Mouse (Mus musculus) hindbrain, embryonic 16.5 days (tissue): ENCODE data around the gene Ptger2. TPM values are rescaled to one million over a fixed set of nuclear protein-coding genes. Genes with fewer than 3 reads are reported as not detected.

Experiments
- ATAC-seq: fragments of 200-750 bp; cut with Nextera tagmentation; 2 replicates; pipeline ENCODE4 v1.8.0; 2017; ENCODE audit warnings: moderate TSS enrichment, moderate library complexity
- H3K27ac ChIP-seq: fragments of 300-500 bp; sonication (generic); 2 replicates; pipeline ENCODE4 v1.5.1; 2014; ENCODE audit warnings: low read depth, mild to moderate bottlenecking, control low read depth, low read length, moderate library complexity
- H3K27me3 ChIP-seq: fragments of 300-500 bp; sonication (generic); replicated peaks from 2 replicates; pipeline ENCODE4 v1.6.1; 2014; ENCODE audit warnings: low read length; ENCODE audit not compliant: control insufficient read depth, insufficient read depth
- H3K36me3 ChIP-seq: fragments of 300-500 bp; sonication (generic); 2 replicates; pipeline ENCODE4 v1.6.1; 2014; ENCODE audit warnings: mild to moderate bottlenecking, low read length, moderate library complexity, mixed read lengths; ENCODE audit not compliant: control insufficient read depth, insufficient read depth
- H3K4me1 ChIP-seq: fragments of 300-500 bp; sonication (generic); 2 replicates; pipeline ENCODE4 v1.6.1; 2014; ENCODE audit warnings: low read depth, low read length; ENCODE audit not compliant: control insufficient read depth, insufficient read depth
- H3K4me2 ChIP-seq: fragments of 300-500 bp; sonication (generic); 2 replicates; pipeline ENCODE4 v1.6.1; 2014; ENCODE audit warnings: mild to moderate bottlenecking, low read length, control low read depth, moderate library complexity
- H3K4me3 ChIP-seq: fragments of 300-500 bp; sonication (generic); 2 replicates; pipeline ENCODE4 v1.5.1; 2014; ENCODE audit warnings: mild to moderate bottlenecking, low read length, control low read depth, moderate library complexity
- H3K9ac ChIP-seq: fragments of 300-500 bp; sonication (generic); 2 replicates; pipeline ENCODE4 v1.6.1; 2014; ENCODE audit warnings: low read depth, mild to moderate bottlenecking, control low read depth, low read length, moderate library complexity
- H3K9me3 ChIP-seq: fragments of 300-500 bp; sonication (generic); 2 replicates; pipeline ENCODE4 v1.6.1; 2014; ENCODE audit warnings: mild to moderate bottlenecking, low read length, moderate library complexity; ENCODE audit not compliant: control insufficient read depth
- WGBS: fragments of 180-500 bp; shearing (Covaris S2); extraction: QIAGEN DNeasy Blood & Tissue Kit; methylation state at CpG from one replicate; pipeline ENCODE4 v1.1.7; 2014; 5-methylcytosine and 5-hydroxymethylcytosine counted together
- polyA plus RNA-seq: library from polyadenylated mRNA; unstranded; fragments of >200 nt; fragmentation: Nextera tagmentation; extraction: Ambion mirVana; gene quantifications from 2 replicates; pipeline ENCODE4 v1.2.1, GENCODE M21; 2015

Ptger2 gene
- polyA plus RNA-seq, 1 experiment from 2014 or later = 1.4 TPM

DNA sequence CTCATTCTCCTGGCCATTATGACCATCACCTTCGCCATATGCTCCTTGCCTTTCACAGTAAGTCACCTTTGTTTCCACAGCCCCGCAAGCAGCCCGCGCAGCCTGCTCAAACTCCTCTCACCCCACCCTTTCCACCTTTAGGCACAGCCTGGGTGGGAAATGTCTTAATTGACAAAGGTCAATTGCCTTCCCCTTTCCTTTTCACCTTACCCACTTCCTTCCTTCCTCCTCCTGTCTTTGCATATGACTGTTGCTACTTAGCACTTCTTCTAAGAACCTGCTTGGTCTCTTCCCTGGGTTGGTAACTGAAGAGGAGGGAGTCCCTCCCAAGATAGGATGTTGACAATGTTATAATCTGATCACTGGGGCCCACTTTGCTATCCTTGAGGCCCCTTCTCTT, 1.8 kb downstream of the Ptger2 start:
- Histone ChIP-seq H3K4me1 (peaks cover 10% of the 10 kb centered on the region), H3K27me3 (no peaks in the 10 kb centered on the region; the same call in 1 of the 2 replicates), H3K4me2 (peak overlapping the region; percentile 90), H3K4me3 (peak overlapping the region; percentile 56), H3K9me3 (no peaks in the 10 kb centered on the region), H3K36me3 (no peaks in the 10 kb centered on the region), H3K27ac (no peak overlapping the region), H3K9ac (peak overlapping the region; percentile 67)
- ATAC-seq = 0 out of 2 replicates have a peak, but pooled peaks have one; percentile 9
- 46% methylated on average over 4 of the region's 4 CpGs for WGBS

DNA sequence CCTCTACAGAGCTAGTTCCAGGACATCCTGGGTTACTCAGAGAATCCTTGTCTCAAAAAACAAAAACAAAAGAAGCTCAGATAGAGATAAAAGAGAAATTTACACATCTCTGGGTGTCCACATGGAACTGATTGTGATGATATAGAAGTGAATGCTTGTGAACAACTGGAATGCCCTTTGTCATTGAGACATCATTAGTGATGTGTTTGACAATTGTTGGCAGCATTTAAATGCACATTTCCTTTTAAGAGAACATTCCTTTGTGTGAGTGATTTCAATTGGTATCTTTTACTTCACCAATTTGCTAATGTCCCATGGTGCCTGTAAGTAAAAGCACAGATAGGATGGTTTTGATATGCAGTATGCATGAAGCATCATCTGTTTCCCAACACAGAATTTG, 6.3 kb downstream of the Ptger2 start:
- ATAC-seq = no peak
- Histone ChIP-seq H3K4me1 (peaks cover under 1% of the 10 kb centered on the region; the same call in 1 of the 2 replicates), H3K4me3 (no peak overlapping the region), H3K9me3 (no peaks in the 10 kb centered on the region), H3K27ac (no peak overlapping the region), H3K4me2 (no peak overlapping the region), H3K9ac (no peak overlapping the region), H3K27me3 (no peaks in the 10 kb centered on the region), H3K36me3 (no peaks in the 10 kb centered on the region)

DNA sequence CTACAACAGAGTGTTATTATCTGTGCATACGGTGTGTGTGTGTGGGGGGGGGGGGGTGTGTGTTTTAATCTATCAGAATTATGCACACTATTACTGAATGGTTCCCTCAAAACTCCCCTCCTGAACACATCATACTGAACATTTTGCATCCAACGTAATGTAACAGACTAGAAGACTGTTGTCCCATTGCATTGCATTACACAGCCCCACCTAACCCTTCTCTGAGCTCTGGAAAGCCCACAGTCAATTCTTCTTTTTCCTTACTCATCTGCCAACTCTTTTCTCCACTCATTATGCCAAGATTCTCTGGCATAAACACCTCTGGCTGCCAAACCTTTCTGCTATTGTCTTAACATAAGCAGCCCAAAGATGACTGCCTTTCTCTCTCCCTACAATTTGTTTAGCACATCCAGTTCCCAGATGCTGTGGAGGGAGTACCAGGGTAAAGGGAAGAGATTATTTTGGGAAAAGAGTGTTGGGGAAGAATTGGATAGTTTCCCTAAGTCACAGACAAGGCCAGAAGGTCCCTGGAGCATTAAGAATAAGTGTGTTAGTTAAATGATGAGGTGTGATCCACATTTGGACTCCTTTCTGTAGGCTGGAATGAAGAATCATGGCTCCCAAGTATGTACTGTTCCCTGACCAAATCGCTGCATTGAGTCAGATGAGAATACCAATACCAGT, 12.2 kb downstream of the Ptger2 start:
- Histone ChIP-seq H3K4me1 (no peaks in the 10 kb centered on the region), H3K27ac (no peak overlapping the region), H3K4me2 (no peak overlapping the region), H3K36me3 (no peaks in the 10 kb centered on the region), H3K9ac (no peak overlapping the region), H3K4me3 (no peak overlapping the region), H3K27me3 (no peaks in the 10 kb centered on the region), H3K9me3 (no peaks in the 10 kb centered on the region)
- 82% methylated on average over 3 of the region's 3 CpGs for WGBS
- ATAC-seq = no peak

DNA sequence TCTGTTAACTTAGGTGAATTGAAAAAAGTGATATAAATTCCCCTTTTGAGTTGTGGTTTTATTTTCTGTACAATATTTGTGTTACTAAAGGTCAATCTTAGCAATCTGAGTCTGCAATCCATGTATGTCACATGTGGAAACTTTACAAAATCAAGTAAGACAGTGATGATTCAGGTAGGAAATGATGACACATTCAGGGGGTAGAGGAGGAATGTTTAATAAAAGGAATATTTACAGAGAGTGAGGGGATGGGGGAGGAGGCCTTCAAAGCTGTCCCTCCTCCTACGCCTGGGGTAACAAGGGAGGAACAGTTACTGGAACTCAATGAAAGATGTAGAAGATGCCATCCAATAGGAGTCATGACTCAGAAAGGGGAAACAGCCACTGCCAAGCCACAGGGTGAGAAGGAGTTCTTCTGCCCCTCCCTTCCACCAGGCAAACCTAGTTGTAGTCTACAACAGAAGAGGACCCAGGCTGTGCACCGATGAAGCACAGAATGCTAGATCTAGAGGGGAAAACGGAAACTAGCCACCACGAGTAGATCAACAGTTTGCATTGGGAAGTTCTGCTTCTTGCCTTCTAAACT, 17.8 kb downstream of the Ptger2 start:
- Histone ChIP-seq H3K4me2 (no peak overlapping the region), H3K4me1 (no peaks in the 10 kb centered on the region), H3K27me3 (no peaks in the 10 kb centered on the region), H3K9ac (no peak overlapping the region), H3K9me3 (no peaks in the 10 kb centered on the region), H3K4me3 (no peak overlapping the region), H3K36me3 (no peaks in the 10 kb centered on the region), H3K27ac (no peak overlapping the region)
- 88% methylated on average over 4 of the region's 4 CpGs for WGBS
- ATAC-seq = no peak

DNA sequence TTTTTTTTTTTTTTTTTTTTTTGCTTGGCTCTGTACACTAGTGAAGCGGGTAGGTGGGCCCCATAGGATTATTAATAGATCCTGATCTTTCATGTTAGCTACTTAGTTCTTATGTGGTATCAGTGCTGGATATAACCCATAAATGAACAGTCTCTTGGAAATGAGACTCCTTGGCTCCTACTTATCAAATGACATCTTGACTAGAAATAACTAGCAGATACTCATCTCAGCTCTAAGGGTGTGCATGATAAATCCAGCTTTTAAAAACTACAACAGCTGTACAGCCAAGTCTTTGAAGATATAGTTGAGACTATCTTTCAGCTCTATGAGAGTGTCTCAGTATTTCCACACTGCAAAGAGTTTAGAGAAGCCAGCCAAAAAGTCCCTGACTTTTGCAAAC, 21.2 kb downstream of the Ptger2 start:
- Histone ChIP-seq H3K9me3 (no peaks in the 10 kb centered on the region), H3K27ac (no peak overlapping the region), H3K9ac (no peak overlapping the region), H3K4me2 (no peak overlapping the region), H3K4me1 (no peaks in the 10 kb centered on the region), H3K27me3 (no peaks in the 10 kb centered on the region), H3K36me3 (no peaks in the 10 kb centered on the region), H3K4me3 (no peak overlapping the region)
- no peak for ATAC-seq
- WGBS = 93% methylated on average over 1 of the region's 1 CpGs

DNA sequence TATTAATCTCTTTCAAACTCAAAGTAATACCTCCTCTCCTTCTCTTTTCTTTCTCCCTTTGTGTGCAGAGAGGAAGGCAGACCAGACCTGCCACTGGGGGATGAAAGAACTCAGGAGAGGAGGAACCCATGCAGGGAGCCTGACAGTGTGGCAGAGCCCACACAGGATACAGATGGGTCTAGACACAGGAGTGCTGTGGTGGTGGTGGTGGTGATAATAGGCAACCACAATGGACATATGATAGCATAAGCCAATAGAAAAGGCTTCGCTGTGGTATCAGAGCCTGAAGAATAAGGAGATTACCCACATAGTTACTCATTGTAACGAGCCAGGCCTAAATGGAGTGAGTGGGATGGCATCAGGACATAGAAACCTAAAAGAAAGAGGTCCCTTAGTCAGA, 23.3 kb downstream of the Ptger2 start:
- WGBS = 90% methylated on average over 2 of the region's 2 CpGs
- H3K27me3 ChIP-seq = no peaks in the 10 kb centered on the region
- H3K36me3 ChIP-seq = no peaks in the 10 kb centered on the region
- no peaks in the 10 kb centered on the region for H3K9me3 ChIP-seq
- ATAC-seq = no peak
- H3K4me1 ChIP-seq = no peaks in the 10 kb centered on the region
- no peak overlapping the region for H3K27ac ChIP-seq
- H3K4me3 ChIP-seq = no peak overlapping the region
- H3K4me2 ChIP-seq = no peak overlapping the region
- no peak overlapping the region for H3K9ac ChIP-seq

DNA sequence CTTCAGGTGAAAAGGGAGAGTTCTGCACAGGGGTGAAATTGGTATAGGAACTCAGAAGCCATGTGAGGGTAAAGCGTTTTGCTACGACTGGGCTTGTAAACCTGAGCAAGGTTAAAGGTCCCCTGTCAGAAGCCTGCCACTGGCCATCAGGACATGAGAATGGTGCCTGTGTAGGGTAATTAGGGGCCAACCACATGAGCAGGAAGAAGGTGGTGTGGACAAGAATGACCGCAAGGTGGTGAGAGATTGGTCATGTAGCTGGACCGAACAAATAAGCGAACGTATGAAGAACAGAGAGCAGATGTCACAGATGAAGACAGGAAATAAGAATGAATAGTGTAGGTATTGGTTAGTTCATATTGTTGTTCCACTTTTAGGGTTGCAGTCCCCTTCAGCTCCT, 23.7 kb downstream of the Ptger2 start:
- Histone ChIP-seq H3K4me3 (no peak overlapping the region), H3K36me3 (no peaks in the 10 kb centered on the region), H3K27ac (no peak overlapping the region), H3K4me1 (no peaks in the 10 kb centered on the region), H3K4me2 (no peak overlapping the region), H3K9ac (no peak overlapping the region), H3K27me3 (no peaks in the 10 kb centered on the region), H3K9me3 (no peaks in the 10 kb centered on the region)
- WGBS = 96% methylated on average over 6 of the region's 6 CpGs
- no peak for ATAC-seq

DNA sequence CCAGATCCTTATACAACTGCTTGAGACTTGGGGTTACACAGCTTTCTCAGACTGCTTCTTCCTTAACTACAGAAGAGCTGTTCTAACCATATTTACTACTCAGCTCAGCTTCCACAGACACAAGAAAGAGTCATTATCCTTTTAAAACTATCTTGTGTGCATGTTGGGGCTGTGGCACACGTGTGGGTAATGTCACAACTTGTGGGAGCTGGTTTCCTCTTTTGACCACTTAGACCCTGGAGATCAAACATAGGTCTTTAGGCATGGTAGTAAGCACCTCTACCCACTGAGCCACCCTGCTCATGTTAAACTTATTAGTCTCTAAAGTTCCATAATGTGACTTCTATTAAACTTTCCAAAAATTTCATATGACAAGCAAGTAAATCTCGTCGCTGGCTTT, 33.6 kb downstream of the Ptger2 start:
- Histone ChIP-seq H3K4me2 (no peak overlapping the region), H3K4me1 (no peaks in the 10 kb centered on the region), H3K27me3 (no peaks in the 10 kb centered on the region), H3K9ac (no peak overlapping the region), H3K4me3 (no peak overlapping the region), H3K36me3 (no peaks in the 10 kb centered on the region), H3K27ac (no peak overlapping the region), H3K9me3 (no peaks in the 10 kb centered on the region)
- ATAC-seq = no peak
- WGBS = 93% methylated on average over 3 of the region's 3 CpGs

DNA sequence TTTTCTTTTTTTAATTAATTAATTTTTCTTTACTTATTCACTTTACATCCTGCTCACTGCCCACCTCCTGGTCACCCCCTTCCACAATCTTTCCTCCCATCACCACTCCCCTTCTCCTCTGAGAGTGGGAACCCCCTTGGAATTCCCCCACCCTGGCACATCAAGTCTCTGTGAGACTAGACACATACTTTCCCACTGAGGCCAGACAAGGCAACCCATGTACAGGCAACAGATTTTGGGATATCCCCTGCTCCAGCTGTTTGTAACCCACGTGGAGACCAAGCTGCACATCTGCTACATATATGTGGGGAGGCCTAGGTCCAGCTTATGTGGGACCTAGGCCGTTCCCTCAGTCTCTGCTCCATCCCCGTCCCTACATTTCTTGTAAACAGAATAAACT, 46.3 kb downstream of the Ptger2 start:
- no peak overlapping the region for H3K4me2 ChIP-seq
- H3K9me3 ChIP-seq = no peaks in the 10 kb centered on the region
- no peaks in the 10 kb centered on the region for H3K36me3 ChIP-seq
- no peak overlapping the region for H3K4me3 ChIP-seq
- H3K27ac ChIP-seq = no peak overlapping the region
- no peaks in the 10 kb centered on the region for H3K27me3 ChIP-seq
- no peaks in the 10 kb centered on the region for H3K4me1 ChIP-seq
- WGBS = 85% methylated on average over 3 of the region's 3 CpGs
- no peak for ATAC-seq
- H3K9ac ChIP-seq = no peak overlapping the region
